Mouse (Mus musculus): Measurements from ENCODE around the gene Kazn. TPM values are rescaled to one million over a fixed set of nuclear protein-coding genes. Genes with fewer than 3 reads are reported as not detected.

Gene Kazn
- not detected for total RNA-seq (2023)

DNA sequence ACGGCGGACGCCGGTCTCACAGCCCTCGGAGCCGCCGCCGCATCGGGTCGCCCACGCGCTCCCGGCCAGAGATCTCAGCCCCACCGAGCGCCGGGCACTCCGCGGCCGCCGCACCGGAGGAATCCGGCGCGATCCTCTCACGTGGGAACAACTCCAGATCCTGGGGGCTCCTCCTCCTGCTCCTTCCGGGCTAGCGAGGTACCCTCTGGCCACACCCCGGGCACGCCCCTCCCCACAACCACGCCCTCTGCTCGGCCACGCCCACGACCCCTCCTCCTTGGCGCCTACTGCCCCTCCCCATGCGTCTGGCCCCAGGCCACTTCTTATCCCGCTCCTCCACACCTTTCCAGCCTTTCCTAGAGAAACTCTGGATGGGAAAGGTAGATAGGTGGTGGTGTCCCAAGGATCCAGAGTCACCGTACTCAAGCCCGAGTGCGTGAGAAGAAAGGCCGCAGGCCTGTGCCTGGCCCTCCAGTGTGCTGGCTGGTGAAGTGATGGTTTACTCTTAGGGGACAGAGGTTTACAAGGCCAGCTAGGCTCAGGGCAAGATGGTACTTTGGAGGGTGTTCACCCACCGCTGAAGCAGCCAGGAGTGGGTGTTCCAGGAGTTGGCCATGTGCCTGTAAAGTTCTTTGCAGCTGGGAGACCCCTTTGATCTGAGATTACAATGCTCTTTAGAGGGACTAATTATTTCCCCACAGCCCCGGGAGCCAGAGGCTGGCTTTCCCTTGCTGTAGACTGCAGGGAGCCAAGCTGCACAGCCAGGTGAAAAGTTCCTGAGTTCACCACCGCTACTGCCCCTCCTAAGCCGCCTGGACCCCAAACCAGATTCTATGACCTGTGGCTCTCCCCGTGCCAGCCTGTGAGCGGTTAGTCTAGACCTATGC is at the start of gene Kazn:
Kazn (minus strand) TSS at position 162 of the 887 bp plus-strand sequence.

GRCm38 (mm10) chr4:142084131-142084899 is 154.9 kb downstream of the Kazn start, which contains the start of gene Tmem51:
Gene Tmem51 (minus strand): TSS chr4:142084304.

Other genes with a start within 250 kb of the Kazn start
- gene Fhad1, start 224.3 kb downstream of the Kazn start, total RNA-seq (2023), result 0.12 TPM
- 0.79 TPM for gene Tmem51, start 155.1 kb downstream of the Kazn start, total RNA-seq (2023)

Data from CD4-positive naive resting alpha-beta T cell, adult 76 days (primary cell).